Mouse (Mus musculus): ENCODE data around the gene Ankfy1.

DNA sequence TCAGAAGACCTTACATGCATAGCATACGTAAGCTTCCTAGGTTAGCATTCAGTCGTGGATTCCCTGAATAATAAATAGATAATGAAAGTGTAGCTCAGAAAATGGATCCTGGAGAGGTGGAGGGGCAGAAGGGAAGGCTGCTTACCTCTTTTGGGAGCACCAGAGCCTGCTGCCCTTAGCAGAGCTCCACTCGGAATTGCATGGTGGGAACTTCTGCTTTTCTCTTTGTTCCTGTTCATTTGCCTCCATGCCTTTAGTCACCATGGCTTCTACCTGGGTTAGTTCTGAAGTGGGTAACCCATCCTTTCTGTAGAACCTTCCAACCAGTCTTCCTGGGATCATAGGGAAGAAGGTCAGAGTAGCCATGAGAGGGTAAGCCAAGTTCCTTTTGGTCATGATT lies 92.7 kb downstream of the Ankfy1 start:
- no peak for TF ChIP-seq CTCF (IDR thresholded peaks at IDR 0.05; ENCODE audit: low read depth)
- TF ChIP-seq EP300 (IDR thresholded peaks at IDR 0.05; ENCODE audit: low read depth): no peak
